Mouse (Mus musculus) neural tube, embryonic 15.5 days (tissue): ENCODE results near the gene Snorc. TPM values are rescaled to one million over a fixed set of nuclear protein-coding genes. Genes with fewer than 3 reads are reported as not detected.
A peak's percentile ranks its signal among the peaks of the same experiment; 100 is the strongest.
"Not testable (repeated sequence)": the region's sequence is repeated elsewhere in the genome, so short reads cannot be mapped to it uniquely, and the experiment has no call there.

Source experiments
- ATAC-seq: fragments of 200-750 bp; cut with Nextera tagmentation; 2 replicates; pipeline ENCODE4 v1.8.0; 2017; ENCODE audit warnings: mild to moderate bottlenecking, moderate TSS enrichment, moderate library complexity; ENCODE audit not compliant: low FRiP score
- H3K27ac ChIP-seq: fragments of 300-500 bp; sonication (generic); replicated peaks from 2 replicates; pipeline ENCODE4 v1.5.1; 2015; ENCODE audit warnings: mild to moderate bottlenecking, inconsistent platforms
- H3K27me3 ChIP-seq: fragments of 300-500 bp; sonication (generic); replicated peaks from 2 replicates; pipeline ENCODE4 v1.6.1; 2015; ENCODE audit warnings: inconsistent platforms
- H3K36me3 ChIP-seq: fragments of 300-500 bp; sonication (generic); 2 replicates; pipeline ENCODE4 v1.6.1; 2015; ENCODE audit warnings: inconsistent platforms
- H3K4me1 ChIP-seq: fragments of 300-500 bp; sonication (generic); 2 replicates; pipeline ENCODE4 v1.6.1; 2015; ENCODE audit warnings: inconsistent platforms
- H3K4me2 ChIP-seq: fragments of 300-500 bp; sonication (generic); 2 replicates; pipeline ENCODE4 v1.6.1; 2015; ENCODE audit warnings: inconsistent platforms, mild to moderate bottlenecking, moderate library complexity
- H3K4me3 ChIP-seq: fragments of 300-500 bp; sonication (generic); replicated peaks from 2 replicates; pipeline ENCODE4 v1.5.1; 2015; ENCODE audit warnings: mild to moderate bottlenecking, inconsistent platforms
- H3K9ac ChIP-seq: fragments of 300-500 bp; sonication (generic); replicated peaks from 2 replicates; pipeline ENCODE4 v1.6.1; 2015; ENCODE audit warnings: mild to moderate bottlenecking, inconsistent platforms
- H3K9me3 ChIP-seq: fragments of 300-500 bp; sonication (generic); replicated peaks from 2 replicates; pipeline ENCODE4 v1.6.1; 2016; ENCODE audit warnings: inconsistent platforms
- WGBS: fragments of 180-500 bp; shearing (Covaris S2); methylation state at CpG from one replicate; pipeline ENCODE4 v1.1.7; 2015; ENCODE audit warnings: mixed read lengths; 5-methylcytosine and 5-hydroxymethylcytosine counted together
- polyA plus RNA-seq: library from polyadenylated mRNA; unstranded; fragments of >200 nt; fragmentation: Nextera tagmentation; extraction: Ambion mirVana; gene quantifications from 2 replicates; pipeline ENCODE4 v1.2.1, GENCODE M21; 2015

Gene Snorc
- polyA plus RNA-seq: 2.0 and 5.5 TPM in 2 replicates

- not testable (repeated sequence) for H3K9ac ChIP-seq, H3K27ac ChIP-seq, H3K4me3 ChIP-seq, H3K4me1 ChIP-seq, ATAC-seq, H3K9me3 ChIP-seq, H3K4me2 ChIP-seq, H3K36me3 ChIP-seq
- H3K27me3 ChIP-seq: peaks cover 11% of the 10 kb centered on the region
- WGBS: 44% methylated on average over 7 of the region's 10 CpGs
These were observed at the start of gene Snorc for GRCm38 (mm10) chr1:87469971-87470370. TSS of gene Snorc (plus strand) at chr1:87470271.

- Histone ChIP-seq H3K4me2 (no peak overlapping the region), H3K36me3 (peaks cover 56% of the 10 kb centered on the region), H3K9me3 (no peaks in the 10 kb centered on the region), H3K4me1 (no peaks in the 10 kb centered on the region), H3K4me3 (no peak overlapping the region), H3K27ac (no peak overlapping the region), H3K9ac (no peak overlapping the region), H3K27me3 (no peaks in the 10 kb centered on the region)
- 97% methylated on average over 2 of the region's 2 CpGs for whole genome bisulfite sequencing
- ATAC-seq: no peak
These were observed 34.9 kb upstream of the Snorc start for GRCm38 (mm10) chr1:87435125-87435524.

GRCm38 (mm10) chr1:87436583-87436982 is 33.5 kb upstream of the Snorc start:
- ATAC-seq: no peak
- Histone ChIP-seq H3K4me1 (no peaks in the 10 kb centered on the region), H3K9ac (no peak overlapping the region), H3K27me3 (no peaks in the 10 kb centered on the region), H3K36me3 (peaks cover 62% of the 10 kb centered on the region), H3K4me3 (no peak overlapping the region), H3K9me3 (no peaks in the 10 kb centered on the region), H3K4me2 (no peak overlapping the region), H3K27ac (no peak overlapping the region)
- WGBS: 84% methylated on average over 6 of the region's 6 CpGs

- no peak overlapping the region for H3K4me3 ChIP-seq
- 0 out of 2 replicates have a peak overlapping the region, but pooled peaks have one; percentile 7 for H3K9ac ChIP-seq
- 35% methylated on average over 5 of the region's 5 CpGs for WGBS
- H3K36me3 ChIP-seq: peaks cover 68% of the 10 kb centered on the region
- no peak overlapping the region for H3K4me2 ChIP-seq
- no peaks in the 10 kb centered on the region for H3K4me1 ChIP-seq
- no peaks in the 10 kb centered on the region for H3K27me3 ChIP-seq
- H3K9me3 ChIP-seq: no peaks in the 10 kb centered on the region
- ATAC-seq: no peak
- H3K27ac ChIP-seq: no peak overlapping the region
These were observed 22.6 kb upstream of the Snorc start for GRCm38 (mm10) chr1:87447183-87448104.

GRCm38 (mm10) chr1:87449432-87449831 is 20.6 kb upstream of the Snorc start:
- Histone ChIP-seq H3K27me3 (no peaks in the 10 kb centered on the region), H3K36me3 (peaks cover 48% of the 10 kb centered on the region), H3K4me2 (no peak overlapping the region), H3K4me3 (no peak overlapping the region), H3K9me3 (no peaks in the 10 kb centered on the region), H3K27ac (no peak overlapping the region), H3K9ac (no peak overlapping the region), H3K4me1 (no peaks in the 10 kb centered on the region)
- ATAC-seq: no peak
- WGBS: 81% methylated on average over 4 of the region's 4 CpGs

- H3K9ac ChIP-seq: no peak overlapping the region
- no peak overlapping the region for H3K27ac ChIP-seq
- H3K27me3 ChIP-seq: no peaks in the 10 kb centered on the region
- H3K4me1 ChIP-seq: no peaks in the 10 kb centered on the region
- H3K4me2 ChIP-seq: no peak overlapping the region
- no peak overlapping the region for H3K4me3 ChIP-seq
- no peaks in the 10 kb centered on the region for H3K36me3 ChIP-seq
- WGBS: 100% methylated on average over 1 of the region's 1 CpGs
- no peak for ATAC-seq
- H3K9me3 ChIP-seq: no peaks in the 10 kb centered on the region
These were observed 13.6 kb upstream of the Snorc start for GRCm38 (mm10) chr1:87456425-87456824.

GRCm38 (mm10) chr1:87458045-87458444 is 12.0 kb upstream of the Snorc start:
- no peaks in the 10 kb centered on the region for H3K27me3 ChIP-seq
- H3K4me2 ChIP-seq: no peak overlapping the region
- WGBS: 74% methylated on average over 4 of the region's 4 CpGs
- H3K36me3 ChIP-seq: no peaks in the 10 kb centered on the region
- no peak overlapping the region for H3K9ac ChIP-seq
- H3K9me3 ChIP-seq: no peaks in the 10 kb centered on the region
- no peak overlapping the region for H3K27ac ChIP-seq
- no peak overlapping the region for H3K4me3 ChIP-seq
- ATAC-seq: no peak
- H3K4me1 ChIP-seq: no peaks in the 10 kb centered on the region

- H3K9me3 ChIP-seq, H3K4me3 ChIP-seq, H3K4me1 ChIP-seq, H3K27me3 ChIP-seq, H3K9ac ChIP-seq, H3K27ac ChIP-seq, H3K36me3 ChIP-seq, H3K4me2 ChIP-seq, ATAC-seq: not testable (repeated sequence)
- 96% methylated on average over 6 of the region's 7 CpGs for WGBS
These were observed 10.2 kb upstream of the Snorc start for GRCm38 (mm10) chr1:87459856-87460255.

GRCm38 (mm10) chr1:87467469-87467868 is 2.6 kb upstream of the Snorc start:
- H3K4me2 ChIP-seq: peak overlapping the region; percentile 26
- no peaks in the 10 kb centered on the region for H3K36me3 ChIP-seq
- no peak for ATAC-seq
- peaks cover 3% of the 10 kb centered on the region for H3K4me1 ChIP-seq
- H3K27me3 ChIP-seq: no peaks in the 10 kb centered on the region
- no peak overlapping the region for H3K27ac ChIP-seq
- WGBS: 65% methylated on average over 9 of the region's 9 CpGs
- H3K9ac ChIP-seq: no peak overlapping the region
- no peaks in the 10 kb centered on the region for H3K9me3 ChIP-seq
- no peak overlapping the region for H3K4me3 ChIP-seq

GRCm38 (mm10) chr1:87468321-87468720 is 1.8 kb upstream of the Snorc start:
- H3K36me3 ChIP-seq: no peaks in the 10 kb centered on the region
- H3K4me1 ChIP-seq: peaks cover 3% of the 10 kb centered on the region
- H3K9ac ChIP-seq: no peak overlapping the region
- 72% methylated on average over 6 of the region's 6 CpGs for WGBS
- H3K9me3 ChIP-seq: no peaks in the 10 kb centered on the region
- no peak overlapping the region for H3K4me3 ChIP-seq
- no peaks in the 10 kb centered on the region for H3K27me3 ChIP-seq
- no peak overlapping the region for H3K4me2 ChIP-seq
- no peak for ATAC-seq
- no peak overlapping the region for H3K27ac ChIP-seq

- Histone ChIP-seq H3K4me1 (peaks cover 13% of the 10 kb centered on the region), H3K27me3 (peaks cover 25% of the 10 kb centered on the region), H3K9me3 (no peaks in the 10 kb centered on the region), H3K27ac (no peak overlapping the region), H3K4me2 (no peak overlapping the region), H3K36me3 (no peaks in the 10 kb centered on the region), H3K4me3 (no peak overlapping the region), H3K9ac (no peak overlapping the region)
- no peak for ATAC-seq
- WGBS: 79% methylated on average over 7 of the region's 7 CpGs
These were observed 1.8 kb downstream of the Snorc start for GRCm38 (mm10) chr1:87471914-87472313.

- ATAC-seq: no peak
- H3K9ac ChIP-seq: no peak overlapping the region
- H3K27ac ChIP-seq: no peak overlapping the region
- no peak overlapping the region for H3K4me2 ChIP-seq
- no peaks in the 10 kb centered on the region for H3K9me3 ChIP-seq
- H3K27me3 ChIP-seq: peaks cover 25% of the 10 kb centered on the region
- H3K4me3 ChIP-seq: no peak overlapping the region
- H3K4me1 ChIP-seq: peaks cover 10% of the 10 kb centered on the region
- no peaks in the 10 kb centered on the region for H3K36me3 ChIP-seq
- 86% methylated on average over 7 of the region's 7 CpGs for WGBS
These were observed 2.5 kb downstream of the Snorc start for GRCm38 (mm10) chr1:87472576-87472975.
